Mouse (Mus musculus): ENCODE measurements around the gene Guk1.

Guk1 gene

DNA sequence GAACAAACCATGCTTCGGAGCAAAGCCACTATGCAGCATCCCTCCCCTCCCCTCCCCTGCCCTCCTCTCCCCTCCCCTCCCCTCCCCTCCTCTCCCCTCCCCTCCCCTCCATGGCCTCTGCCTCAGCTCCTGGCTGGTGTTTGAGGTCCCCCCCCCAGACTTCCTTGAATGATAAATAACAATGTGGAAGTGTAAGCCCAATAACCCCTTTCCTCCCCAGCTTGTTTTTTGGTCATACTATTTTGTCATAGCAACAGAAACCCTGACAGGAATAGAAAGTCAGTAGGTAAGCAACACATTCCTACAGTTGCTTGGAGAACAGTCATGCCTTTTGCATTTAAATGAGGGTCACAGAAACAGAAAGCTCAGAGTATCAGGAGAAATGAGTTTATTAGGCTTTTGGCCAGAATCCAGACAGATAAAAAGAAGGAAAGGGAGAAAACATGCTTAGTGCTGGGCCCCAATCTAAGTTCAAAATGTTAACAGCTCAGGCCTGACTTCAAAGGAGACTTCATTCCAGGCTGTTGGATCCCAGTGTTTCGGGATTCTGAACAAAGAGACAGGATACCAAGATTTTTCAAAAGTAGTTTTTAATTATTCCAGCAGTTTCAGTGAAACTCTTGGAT, 26.3 kb downstream of the Guk1 start:
- in situ Hi-C loops (cut with MboI, MseI) = no loop called here

GRCm38 (mm10) chr11:59164384-59164783, 27.6 kb downstream of the Guk1 start:
- in situ Hi-C loops (cut with MboI, MseI) = no loop called here

DNA sequence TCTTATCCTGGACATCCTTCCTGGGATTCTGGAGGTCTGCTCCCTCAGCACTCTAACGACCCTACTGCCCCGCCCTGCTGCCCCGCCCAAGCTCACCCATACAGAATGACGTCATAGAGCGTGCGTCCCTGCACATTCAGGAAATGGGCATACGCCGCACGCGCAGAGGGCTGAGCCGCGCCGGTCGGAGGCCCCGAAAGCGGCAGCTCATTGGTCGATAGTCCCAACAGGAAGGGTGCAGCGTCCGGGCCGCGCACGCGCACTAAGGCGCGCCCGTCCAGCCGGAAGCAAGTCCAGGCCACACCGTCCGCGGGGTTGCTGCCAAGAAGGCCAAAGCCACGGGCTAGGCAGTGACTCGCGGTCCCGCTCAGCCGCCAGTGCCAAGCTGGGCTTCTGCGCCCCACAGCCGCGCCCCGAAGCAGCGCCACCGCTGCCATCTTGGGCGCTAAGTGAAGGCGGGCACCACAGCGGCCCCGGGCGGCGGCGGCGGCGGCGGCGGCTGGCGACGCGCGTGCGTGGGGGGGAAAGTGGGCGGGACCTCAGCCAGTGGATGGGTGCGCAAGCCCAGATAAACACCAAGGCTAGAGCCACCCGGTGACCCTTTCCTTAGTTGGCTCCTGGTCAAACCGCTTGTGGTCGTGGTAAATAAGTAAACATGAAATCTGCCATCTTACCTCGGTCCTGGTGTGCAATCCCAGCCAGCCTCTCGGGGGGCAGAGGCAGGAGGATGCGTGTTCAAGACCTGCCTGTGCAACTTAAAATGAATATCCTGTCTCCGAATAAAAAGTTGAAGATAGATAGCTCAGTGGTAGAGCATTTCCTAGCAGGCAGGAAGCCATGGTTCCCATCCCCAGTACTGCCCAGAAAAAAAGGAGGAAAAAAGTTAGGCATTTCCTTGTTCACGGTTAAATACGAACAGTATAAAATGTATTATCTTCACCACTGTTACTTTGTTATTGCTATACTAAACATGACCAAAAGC, 28.5 kb downstream of the Guk1 start, which contains the start of gene Iba57:
TSS of gene Iba57 (minus strand) at position 485 of the 982 bp plus-strand sequence.
- in situ Hi-C loops (cut with MboI, MseI) = no loop called here

GRCm38 (mm10) chr11:59162443-59163254, 29.4 kb downstream of the Guk1 start:
- in situ Hi-C loops (cut with MboI, MseI) = no loop called here

DNA sequence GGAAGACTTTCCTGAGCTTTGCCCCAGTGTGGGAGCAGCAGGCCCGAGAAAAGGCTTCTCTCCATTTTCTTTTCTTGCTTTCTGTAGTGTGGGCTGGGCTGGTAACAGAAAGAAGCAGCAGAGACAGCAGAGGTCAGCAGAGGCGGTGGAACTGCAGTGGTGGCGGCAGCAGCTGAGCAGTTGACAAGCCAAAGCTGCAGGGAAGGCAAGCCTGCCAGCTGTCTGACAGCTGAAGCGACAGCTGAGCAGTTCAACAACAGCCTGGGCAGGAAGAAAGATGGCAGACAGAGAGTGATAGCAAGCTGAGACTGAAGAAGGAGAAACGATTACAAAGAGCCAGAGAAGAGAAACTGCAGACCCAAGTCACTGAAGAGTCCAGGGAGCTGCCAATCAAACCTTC, 30.6 kb downstream of the Guk1 start:
- in situ Hi-C loops (cut with MboI, MseI) = no loop called here

- in situ Hi-C loops (cut with MboI, MseI) = no loop called here
These were observed 32.5 kb downstream of the Guk1 start for GRCm38 (mm10) chr11:59159558-59159957.

GRCm38 (mm10) chr11:59159099-59159498, 32.9 kb downstream of the Guk1 start:
- in situ Hi-C loops (cut with MboI, MseI) = no loop called here

GRCm38 (mm10) chr11:59155900-59156299, 36.1 kb downstream of the Guk1 start:
- in situ Hi-C loops (cut with MboI, MseI) = no loop called here

- in situ Hi-C loops (cut with MboI, MseI) = no loop called here
These were observed 37.8 kb downstream of the Guk1 start for GRCm38 (mm10) chr11:59154220-59154619.

GRCm38 (mm10) chr11:59151729-59152128, 40.3 kb downstream of the Guk1 start:
- in situ Hi-C loops (cut with MboI, MseI) = no loop called here

DNA sequence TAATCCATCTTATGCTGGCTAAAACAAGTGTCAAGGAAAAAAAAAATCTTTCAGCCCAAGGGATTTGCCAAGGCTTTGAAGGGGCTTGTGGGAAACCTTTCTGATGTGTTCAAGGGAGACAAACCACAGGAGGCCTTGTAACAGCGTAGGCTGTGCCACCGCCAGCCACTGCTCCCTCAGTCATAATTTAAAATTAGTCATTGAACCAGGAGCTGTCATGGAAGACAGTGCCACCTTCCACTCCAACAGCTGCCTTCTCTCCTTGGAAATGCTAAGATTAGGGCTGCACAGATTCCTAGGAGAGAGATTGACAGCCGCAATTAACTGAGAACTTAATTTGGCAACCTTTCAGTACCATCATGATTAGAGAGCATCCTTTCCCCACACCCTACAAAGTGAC, 42.7 kb downstream of the Guk1 start:
- in situ Hi-C loops (cut with MboI, MseI) = no loop called here

- in situ Hi-C loops (cut with MboI, MseI) = no loop called here
These were observed 49.0 kb downstream of the Guk1 start for GRCm38 (mm10) chr11:59142962-59143361.

DNA sequence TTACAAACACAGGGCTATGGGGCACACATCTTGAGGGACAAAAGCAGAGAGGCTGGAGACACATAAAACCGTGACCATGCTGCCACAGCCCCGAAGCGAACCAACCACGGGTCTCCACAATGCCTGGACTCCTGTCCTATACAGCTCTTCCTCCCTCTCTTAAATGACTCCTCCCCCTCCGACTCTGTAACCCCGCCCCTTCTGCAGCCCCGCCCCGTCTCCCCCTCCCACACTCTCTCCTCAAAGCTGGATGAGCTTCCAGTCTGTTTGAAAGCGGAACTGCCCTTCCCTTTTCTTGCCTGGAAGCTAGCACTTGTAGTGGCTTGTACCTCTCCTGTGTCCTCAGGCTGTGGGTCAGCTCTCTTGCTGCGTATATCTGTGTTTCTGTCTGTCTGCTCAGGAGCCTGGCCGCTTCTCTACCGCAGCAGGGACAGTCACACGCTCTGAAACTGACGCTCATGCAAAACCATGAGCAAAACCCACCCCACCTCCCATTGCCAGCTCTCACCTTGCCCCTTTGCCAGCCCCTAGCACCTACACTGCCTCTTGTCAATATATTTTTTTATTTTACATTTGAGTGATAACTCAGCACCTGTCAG, 50.1 kb downstream of the Guk1 start:
- in situ Hi-C loops (cut with MboI, MseI) = no loop called here

GRCm38 (mm10) chr11:59138537-59139486, 53.2 kb downstream of the Guk1 start:
- in situ Hi-C loops (cut with MboI, MseI) = no loop called here

GRCm38 (mm10) chr11:59136994-59137706, 54.9 kb downstream of the Guk1 start:
- in situ Hi-C loops (cut with MboI, MseI) = no loop called here

- in situ Hi-C loops (cut with MboI, MseI) = no loop called here
These were observed 56.0 kb downstream of the Guk1 start, which contains the start of gene Obscn for GRCm38 (mm10) chr11:59135904-59136452. Obscn (minus strand) TSS chr11:59136402.

DNA sequence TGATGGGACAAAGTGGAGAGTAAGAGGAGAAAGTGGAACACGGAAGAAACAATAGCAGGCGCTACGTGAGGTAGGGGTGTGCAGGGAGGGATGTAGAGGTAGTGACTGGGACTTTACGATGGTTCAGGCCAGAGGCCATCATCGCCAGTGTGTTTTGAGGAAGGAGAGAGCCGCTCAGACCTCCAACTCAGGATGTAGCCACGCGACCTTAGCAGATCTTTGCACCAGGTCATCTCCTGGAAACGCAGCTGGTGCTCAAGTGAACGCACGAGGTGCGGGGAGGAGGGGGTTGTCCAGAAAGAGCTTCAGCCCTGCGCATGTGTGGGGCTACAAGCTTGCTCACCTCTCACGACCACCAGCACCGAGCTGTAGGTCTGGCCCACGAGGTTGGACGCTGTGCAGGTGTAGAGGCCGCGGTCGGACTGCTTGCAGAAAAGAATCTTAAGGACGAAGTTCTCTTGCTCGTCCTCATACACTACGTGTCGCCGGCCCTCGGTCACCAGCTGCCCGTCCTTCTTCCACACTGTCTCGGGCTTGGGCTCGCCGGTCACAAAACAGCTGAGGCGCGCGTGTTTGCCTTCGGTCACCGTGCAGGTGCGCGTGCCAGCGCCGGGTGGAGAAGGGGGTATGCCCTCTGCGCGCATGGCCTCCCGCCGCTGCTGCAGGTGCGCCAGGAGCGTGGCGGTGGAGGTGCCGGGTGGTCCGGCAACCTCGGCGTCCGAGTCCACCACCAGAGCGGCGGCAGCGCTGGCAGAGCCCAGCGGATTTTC, 56.8 kb downstream of the Guk1 start:
- in situ Hi-C loops (cut with MboI, MseI) = no loop called here

- in situ Hi-C loops (cut with MboI, MseI) = no loop called here
These were observed 57.5 kb downstream of the Guk1 start for GRCm38 (mm10) chr11:59134373-59134997.

Measured in T-helper 17 cell (primary cell).